Mouse (Mus musculus) left cerebral cortex, postnatal 14 days (tissue): ENCODE measurements around the gene Arhgap19. TPM values are rescaled to one million over a fixed set of nuclear protein-coding genes. Genes with fewer than 3 reads are reported as not detected.

Experiments
- DNase-seq, 2 experiments: peaks; one replicate each; pipeline ENCODE4 v3.0.0; 2021 to 2022; ENCODE audit warnings: low spot score in 2 of 2, mixed read lengths in 1 of 2
- intact Hi-C: fragments of 180-260 bp; cut with DNase I; formaldehyde crosslinking; loops from one replicate; pipeline ENCODE4 v1.15.1; 2025
- total RNA-seq, 2 experiments: library from RNA; stranded (reverse); gene quantifications; 2 replicates each; pipeline ENCODE4 v1.2.3; 2021

Arhgap19 gene
- total RNA-seq, 2 experiments from 2014 or later, result 3.0 TPM

GRCm38 (mm10) chr19:41807497-41807896 is 5.7 kb upstream of the Arhgap19 start:
- intact Hi-C loops, result no loop called here
- no peak for DNase-seq

GRCm38 (mm10) chr19:41805831-41806230 is 4.0 kb upstream of the Arhgap19 start:
- intact Hi-C loops, result no loop called here
- no peak for DNase-seq

GRCm38 (mm10) chr19:41803322-41803721 is 1.5 kb upstream of the Arhgap19 start:
- intact Hi-C loops, result loop anchor here (5.0 kb wide), 1 partner anchor 44 kb away; the partner anchor contains the start of gene Frat2
- no peak for DNase-seq

GRCm38 (mm10) chr19:41800986-41801741 is 683 bp downstream of the Arhgap19 start:
- intact Hi-C loops, result loop anchor here (5.0 kb wide), 1 partner anchor 46 kb away; the partner anchor contains the start of gene Frat2
- DNase-seq, result peak in 1 of 2 experiments; percentile 14

GRCm38 (mm10) chr19:41800451-41800850 is 1.4 kb downstream of the Arhgap19 start:
- no peak for DNase-seq
- intact Hi-C loops, result loop anchor here (5.0 kb wide), 1 partner anchor 47 kb away; the partner anchor contains the start of gene Frat2

GRCm38 (mm10) chr19:41797536-41797935 is 4.3 kb downstream of the Arhgap19 start:
- no peak for DNase-seq
- intact Hi-C loops, result no loop called here

- intact Hi-C loops, result no loop called here
Observed at GRCm38 (mm10) chr19:41796789-41797327, 5.0 kb downstream of the Arhgap19 start.

GRCm38 (mm10) chr19:41796148-41796760 is 5.6 kb downstream of the Arhgap19 start:
- intact Hi-C loops, result no loop called here
- DNase-seq, result no peak

More at GRCm38 (mm10) chr19:41796789-41797327, 5.0 kb downstream of the Arhgap19 start:
- DNase-seq, result no peak

GRCm38 (mm10) chr19:41794901-41795300 is 6.9 kb downstream of the Arhgap19 start:
- no peak for DNase-seq
- intact Hi-C loops, result no loop called here

- no peak for DNase-seq
- intact Hi-C loops, result no loop called here
Observed at GRCm38 (mm10) chr19:41794017-41794416, 7.8 kb downstream of the Arhgap19 start.

GRCm38 (mm10) chr19:41792934-41793486 is 8.8 kb downstream of the Arhgap19 start:
- intact Hi-C loops, result no loop called here
- DNase-seq, result no peak

GRCm38 (mm10) chr19:41791384-41791783 is 10.5 kb downstream of the Arhgap19 start:
- intact Hi-C loops, result no loop called here
- no peak for DNase-seq

GRCm38 (mm10) chr19:41789110-41789961 is 12.5 kb downstream of the Arhgap19 start:
- DNase-seq, result no peak
- intact Hi-C loops, result no loop called here

- no peak for DNase-seq
- intact Hi-C loops, result no loop called here
Observed at GRCm38 (mm10) chr19:41786896-41787295, 15.0 kb downstream of the Arhgap19 start.

- DNase-seq, result no peak
- intact Hi-C loops, result no loop called here
Observed at GRCm38 (mm10) chr19:41777514-41777913, 24.3 kb downstream of the Arhgap19 start.

GRCm38 (mm10) chr19:41768711-41769110 is 33.1 kb downstream of the Arhgap19 start:
- intact Hi-C loops, result loop anchor here (5.0 kb wide), 1 partner anchor 681 kb away; no protein-coding TSS in a partner anchor
- DNase-seq, result no peak

GRCm38 (mm10) chr19:41766628-41767027 is 35.2 kb downstream of the Arhgap19 start:
- no peak for DNase-seq
- intact Hi-C loops, result loop anchor here (5.0 kb wide), 1 partner anchor 679 kb away; no protein-coding TSS in a partner anchor

GRCm38 (mm10) chr19:41763870-41764660 is 37.8 kb downstream of the Arhgap19 start:
- intact Hi-C loops, result loop anchor here (5.0 kb wide), 2 partner anchors 117 to 137 kb away; no protein-coding TSS in a partner anchor
- DNase-seq, result peak; percentile 97 to 98
